Mouse (Mus musculus) splenic B cell, adult 2 months (primary cell): Measurements from ENCODE around the gene Atf1.

Source experiments
- DNase-seq: peaks from one replicate; pipeline ENCODE4 v3.0.0-alpha.2; 2011; ENCODE audit warnings: low read depth, low spot score
- H3K27me3 ChIP-seq: 2 replicates; pipeline ENCODE4 v1.6.1; 2012; ENCODE audit warnings: mild to moderate bottlenecking, low read length, moderate library complexity, mixed read lengths; ENCODE audit not compliant: control insufficient read depth, poor library complexity, insufficient read depth, severe bottlenecking
- H3K36me3 ChIP-seq: 2 replicates; pipeline ENCODE4 v1.6.1; 2012; ENCODE audit warnings: mild to moderate bottlenecking, low read length, moderate library complexity, mixed read lengths; ENCODE audit not compliant: control insufficient read depth, poor library complexity, insufficient read depth, severe bottlenecking

Atf1 gene

GRCm38 (mm10) chr15:100227663-100228534 lies at the start of gene Atf1:
Atf1 (plus strand) TSS chr15:100227819.
- DNase-seq = peak; percentile 95
- Histone ChIP-seq H3K36me3 (no peaks in the 10 kb centered on the region), H3K27me3 (no peaks in the 10 kb centered on the region)

DNA sequence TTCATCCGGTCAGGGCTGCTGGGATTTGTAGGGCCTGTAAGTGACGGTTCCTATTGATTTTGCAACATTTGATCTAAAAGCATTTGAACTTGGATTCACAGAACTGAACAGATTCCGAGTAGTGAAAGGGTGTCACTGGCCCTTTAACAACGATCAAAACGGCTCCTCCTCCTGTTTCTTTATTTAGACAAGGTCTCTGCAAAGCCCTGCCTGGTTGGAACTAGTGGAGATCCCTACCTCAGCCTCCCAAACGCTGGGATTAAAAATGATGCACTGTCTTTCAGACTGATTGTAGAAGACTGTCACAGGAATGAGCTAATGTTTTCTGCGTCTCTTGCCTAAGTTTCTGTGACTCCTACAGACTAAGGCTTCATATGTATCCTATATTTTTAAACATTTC lies 49.1 kb upstream of the Atf1 start:
- peaks cover 9% of the 10 kb centered on the region for H3K36me3 ChIP-seq
- no peak for DNase-seq

DNA sequence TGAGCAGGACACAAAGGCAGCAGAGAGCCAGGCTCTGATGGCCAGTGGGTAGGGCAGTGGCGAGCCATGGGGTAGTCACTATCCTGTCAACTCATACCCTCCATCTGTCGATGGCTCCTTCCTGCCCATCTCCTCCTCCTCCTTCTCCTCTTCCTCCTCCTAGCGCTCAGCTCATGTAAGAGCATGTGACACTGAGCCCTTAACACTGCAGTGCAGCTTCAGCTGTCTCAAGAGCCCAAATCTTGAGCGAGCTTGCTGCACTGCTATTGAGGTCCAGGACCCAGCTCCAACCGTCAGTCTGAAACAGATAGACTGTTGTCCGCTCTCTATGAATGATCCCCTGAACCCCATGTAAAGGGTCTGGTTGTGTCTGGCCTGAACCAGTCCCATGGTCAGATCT lies 47.9 kb upstream of the Atf1 start:
- no peak for DNase-seq
- H3K36me3 ChIP-seq = peaks cover 12% of the 10 kb centered on the region
- no peaks in the 10 kb centered on the region for H3K27me3 ChIP-seq

More for the DNA sequence above, 49.1 kb upstream of the Atf1 start:
- no peaks in the 10 kb centered on the region for H3K27me3 ChIP-seq

- Histone ChIP-seq H3K36me3 (peaks cover 10% of the 10 kb centered on the region), H3K27me3 (no peaks in the 10 kb centered on the region)
- no peak for DNase-seq
Observed at GRCm38 (mm10) chr15:100180221-100180620, 47.4 kb upstream of the Atf1 start.

GRCm38 (mm10) chr15:100181841-100182240 lies 45.8 kb upstream of the Atf1 start:
- no peaks in the 10 kb centered on the region for H3K27me3 ChIP-seq
- no peak for DNase-seq
- H3K36me3 ChIP-seq = peaks cover 13% of the 10 kb centered on the region

DNA sequence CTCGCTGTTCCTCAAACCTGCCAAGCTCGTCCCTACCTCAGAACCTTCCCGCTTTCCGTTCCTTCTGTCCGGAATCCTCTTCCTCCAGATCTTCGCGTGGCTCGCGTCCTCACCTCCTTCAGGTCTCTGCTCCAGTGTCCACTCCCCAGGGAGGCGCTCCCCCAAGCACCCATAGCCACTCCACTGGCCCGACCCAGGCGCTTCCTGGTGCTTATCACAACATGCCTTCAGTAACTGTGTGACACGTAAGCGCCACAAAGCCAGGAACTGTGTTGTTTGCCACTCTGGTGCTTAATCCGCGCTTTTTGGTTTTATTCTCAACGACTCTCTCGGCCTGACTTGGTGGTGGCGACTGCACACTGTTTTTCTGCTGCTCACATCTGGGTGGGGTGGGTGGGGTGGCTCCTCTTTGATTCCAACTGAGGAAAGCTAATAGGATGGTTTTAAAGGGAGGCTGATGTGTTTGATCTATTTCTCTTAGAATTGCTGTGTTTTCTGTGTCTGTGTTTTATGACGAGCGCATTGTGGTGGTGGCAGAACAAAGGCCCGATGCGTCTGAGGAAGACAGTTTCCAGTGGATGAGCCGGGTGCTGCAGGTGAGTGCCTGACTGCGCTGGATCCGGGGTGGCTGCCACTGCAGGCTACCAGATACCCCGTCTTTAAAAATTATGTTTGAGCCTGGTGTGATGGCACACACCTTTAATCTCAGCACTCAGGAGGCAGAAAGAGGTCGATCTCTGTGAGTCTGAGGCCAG lies 44.9 kb upstream of the Atf1 start:
- H3K36me3 ChIP-seq = peaks cover 13% of the 10 kb centered on the region
- no peaks in the 10 kb centered on the region for H3K27me3 ChIP-seq
- DNase-seq = no peak

DNA sequence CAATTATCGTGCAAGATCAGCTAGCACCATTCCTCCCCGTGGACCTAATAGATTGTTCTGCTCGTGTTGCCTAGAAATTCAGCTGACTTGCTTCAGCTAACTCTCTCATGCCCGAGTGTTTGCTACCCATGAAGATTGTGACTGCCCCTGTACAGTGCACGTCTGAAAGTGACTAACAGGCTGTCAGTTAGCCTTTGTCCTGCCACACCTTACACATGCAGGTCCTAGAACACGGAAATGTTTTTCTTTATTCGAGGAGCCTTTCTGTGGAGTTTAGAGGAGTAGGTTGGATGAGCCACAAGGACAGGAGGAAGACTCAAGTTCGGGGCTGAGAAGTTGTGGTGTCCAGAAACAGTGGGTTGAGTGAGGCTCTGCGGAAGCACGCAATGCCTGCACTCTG lies 44.1 kb upstream of the Atf1 start:
- DNase-seq = no peak
- Histone ChIP-seq H3K36me3 (peaks cover 9% of the 10 kb centered on the region), H3K27me3 (no peaks in the 10 kb centered on the region)

DNA sequence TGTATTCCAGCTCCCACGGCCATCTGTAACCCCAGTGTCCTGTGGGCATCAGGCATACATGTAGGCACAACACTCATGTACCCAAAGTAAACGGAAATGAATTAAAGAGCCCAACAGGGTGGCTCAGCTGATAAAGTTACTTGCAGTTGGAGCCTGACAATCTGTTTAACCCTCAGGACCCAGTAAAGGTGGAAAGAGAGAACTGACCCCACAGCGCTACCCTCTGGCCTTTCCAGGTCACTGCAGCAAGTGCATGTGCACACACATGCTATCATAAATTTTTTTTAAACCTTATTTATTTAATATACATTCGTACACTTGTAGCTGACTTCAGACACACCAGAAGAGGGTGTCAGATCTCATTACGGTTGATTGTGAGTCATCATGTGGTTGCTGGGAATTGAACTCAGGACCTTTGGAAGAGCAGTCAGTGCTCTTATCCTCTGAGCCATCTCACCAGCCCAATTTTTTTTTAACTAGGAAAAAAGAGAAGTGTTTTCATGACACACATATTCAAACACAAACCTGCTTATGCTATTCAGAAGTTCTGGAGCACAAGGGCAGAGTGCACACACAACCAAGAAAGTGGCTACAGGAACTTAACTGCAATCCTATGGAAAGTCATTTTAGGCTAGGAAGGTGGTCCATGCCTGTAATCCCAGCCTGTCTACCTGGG lies 42.7 kb upstream of the Atf1 start:
- DNase-seq = peak; percentile 53
- Histone ChIP-seq H3K27me3 (no peaks in the 10 kb centered on the region), H3K36me3 (peaks cover 9% of the 10 kb centered on the region)

GRCm38 (mm10) chr15:100186234-100186633 lies 41.4 kb upstream of the Atf1 start:
- no peak for DNase-seq
- no peaks in the 10 kb centered on the region for H3K27me3 ChIP-seq
- peaks cover 13% of the 10 kb centered on the region for H3K36me3 ChIP-seq

DNA sequence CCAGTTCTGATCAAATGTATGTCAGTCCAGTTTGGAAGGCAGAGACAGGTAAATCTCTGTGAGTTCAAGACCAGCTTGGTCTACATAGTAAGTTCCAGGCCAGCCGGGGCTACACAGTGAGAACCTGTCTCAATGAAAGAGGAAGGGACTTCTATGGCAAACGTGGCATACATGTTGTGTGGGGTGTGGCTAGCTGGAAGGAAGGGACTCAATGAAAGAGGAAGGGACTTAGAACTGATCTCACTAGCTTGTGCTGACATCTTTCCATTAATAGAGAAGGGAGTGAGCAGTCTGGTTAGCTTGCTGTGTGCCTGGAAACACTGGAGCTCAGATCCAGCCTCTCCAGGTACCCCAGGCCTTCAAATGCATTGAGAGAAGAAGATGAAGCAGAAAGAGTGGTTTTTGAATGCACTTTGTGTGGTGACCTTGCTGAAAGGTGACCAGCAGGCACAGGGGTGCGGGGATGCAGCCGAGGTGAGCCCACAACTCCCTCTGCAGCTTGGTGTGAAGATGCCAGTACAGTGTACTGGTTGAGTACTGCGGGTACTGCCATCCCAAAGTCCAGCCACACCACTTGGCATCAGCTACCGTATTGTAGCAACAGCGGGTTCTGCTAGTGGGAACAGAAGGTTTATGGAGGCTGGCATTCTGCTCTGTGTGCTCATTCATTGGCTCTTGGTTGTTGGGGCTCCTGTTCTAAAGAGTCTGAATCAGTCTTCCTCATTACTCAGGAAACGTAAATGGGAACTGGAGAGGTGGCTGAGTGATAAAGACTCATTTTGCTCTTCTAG lies 40.5 kb upstream of the Atf1 start:
- H3K27me3 ChIP-seq = no peaks in the 10 kb centered on the region
- H3K36me3 ChIP-seq = peaks cover 13% of the 10 kb centered on the region
- no peak for DNase-seq

DNA sequence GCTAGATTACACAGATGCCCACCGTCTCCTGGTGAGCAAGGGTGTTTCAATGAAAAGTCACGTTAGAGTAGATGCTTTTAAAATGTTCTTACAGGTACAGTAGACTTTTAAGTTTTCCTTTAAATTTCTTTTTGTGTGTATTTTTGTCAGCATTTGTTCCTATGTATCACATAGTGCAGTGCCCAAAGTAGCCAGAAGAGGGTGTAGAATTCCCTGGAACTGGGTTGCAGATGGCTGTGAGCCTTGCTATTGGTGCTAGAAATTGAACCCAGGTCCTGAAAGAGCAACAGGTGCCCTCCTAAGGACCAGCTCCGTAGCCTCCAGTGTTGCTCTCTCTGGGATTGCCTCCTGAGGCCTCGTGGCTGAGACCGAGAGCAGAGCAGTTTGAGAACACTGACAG lies 39.1 kb upstream of the Atf1 start:
- peak; percentile 39 for DNase-seq
- H3K36me3 ChIP-seq = peaks cover 17% of the 10 kb centered on the region
- no peaks in the 10 kb centered on the region for H3K27me3 ChIP-seq

DNA sequence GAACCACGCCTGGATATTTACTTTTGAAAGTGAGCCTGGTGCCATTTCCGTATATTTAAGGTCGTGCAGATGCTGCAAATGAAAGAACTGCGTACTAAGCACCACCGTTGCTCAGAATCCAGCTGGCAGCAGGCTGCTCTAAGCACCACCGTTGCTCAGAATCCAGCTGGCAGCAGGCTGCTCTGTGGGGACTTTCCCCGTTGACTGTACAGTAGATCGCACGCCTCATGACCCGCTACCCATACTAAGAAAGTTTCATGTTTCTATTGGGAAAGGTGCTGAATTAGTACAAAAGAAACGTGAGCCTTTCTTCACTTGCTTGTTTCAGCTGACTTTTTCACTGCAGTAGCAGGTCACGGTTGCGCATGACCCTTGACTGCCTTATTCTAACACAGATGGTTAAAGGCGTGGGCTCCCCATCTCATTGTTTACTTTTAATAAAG lies 38.6 kb upstream of the Atf1 start:
- Histone ChIP-seq H3K27me3 (no peaks in the 10 kb centered on the region), H3K36me3 (peaks cover 19% of the 10 kb centered on the region)
- DNase-seq = peak; percentile 40

DNA sequence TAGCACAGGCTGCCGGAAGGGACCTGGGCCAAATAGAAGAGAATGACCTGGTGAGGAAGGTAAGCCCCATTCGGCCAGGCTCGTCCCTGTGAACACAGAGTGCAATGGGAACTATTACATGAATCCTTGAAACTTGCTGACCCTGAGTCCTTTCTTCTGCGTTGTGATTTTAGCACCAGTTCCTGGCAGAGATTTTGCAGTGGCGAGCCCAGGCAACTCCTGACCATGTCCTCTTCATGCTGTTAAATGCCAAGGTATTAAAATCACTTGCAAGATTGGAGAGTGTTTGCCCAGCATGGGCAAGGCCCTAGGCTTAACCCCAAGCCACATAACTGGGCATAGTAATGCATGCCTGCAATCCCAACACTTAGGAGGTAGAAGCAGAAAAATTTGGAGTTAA lies 37.5 kb upstream of the Atf1 start:
- Histone ChIP-seq H3K27me3 (no peaks in the 10 kb centered on the region), H3K36me3 (peaks cover 20% of the 10 kb centered on the region)
- no peak for DNase-seq

GRCm38 (mm10) chr15:100198983-100199745 lies 28.5 kb upstream of the Atf1 start:
- H3K36me3 ChIP-seq = peaks cover 12% of the 10 kb centered on the region
- no peak for DNase-seq
- no peaks in the 10 kb centered on the region for H3K27me3 ChIP-seq
